Mouse (Mus musculus) hindbrain, embryonic 11.5 days (tissue): Measurements from ENCODE around the gene Gm11757. TPM values are rescaled to one million over a fixed set of nuclear protein-coding genes. Genes with fewer than 3 reads are reported as not detected.
"Not testable (repeated sequence)": the region's sequence is repeated elsewhere in the genome, so short reads cannot be mapped to it uniquely, and the experiment has no call there.

Experiments used
- ATAC-seq: fragments of 200-750 bp; cut with Nextera tagmentation; 2 replicates; pipeline ENCODE4 v1.8.0; 2017; ENCODE audit warnings: mild to moderate bottlenecking, moderate TSS enrichment, moderate library complexity; ENCODE audit not compliant: low FRiP score
- DNase-seq: peaks from one replicate; pipeline ENCODE4 v3.0.0-alpha.2; 2015; ENCODE audit warnings: low spot score
- H3K27ac ChIP-seq: fragments of 300-500 bp; sonication (generic); 2 replicates; pipeline ENCODE4 v1.5.1; 2014; ENCODE audit warnings: mild to moderate bottlenecking, low read depth, low read length
- H3K27me3 ChIP-seq: fragments of 300-500 bp; sonication (generic); 2 replicates; pipeline ENCODE4 v1.6.1; 2014; ENCODE audit warnings: mild to moderate bottlenecking, low read length, moderate library complexity, mixed read lengths; ENCODE audit not compliant: control insufficient read depth, insufficient read depth
- H3K36me3 ChIP-seq: fragments of 300-500 bp; sonication (generic); 2 replicates; pipeline ENCODE4 v1.6.1; 2014; ENCODE audit warnings: mild to moderate bottlenecking, low read length, moderate library complexity, mixed read lengths; ENCODE audit not compliant: control insufficient read depth, insufficient read depth
- H3K4me1 ChIP-seq: fragments of 300-500 bp; sonication (generic); replicated peaks from 2 replicates; pipeline ENCODE4 v1.6.1; 2014; ENCODE audit warnings: low read length, mixed read lengths; ENCODE audit not compliant: control insufficient read depth, insufficient read depth
- H3K4me2 ChIP-seq: fragments of 300-500 bp; sonication (generic); replicated peaks from 2 replicates; pipeline ENCODE4 v1.6.1; 2014; ENCODE audit warnings: mild to moderate bottlenecking, low read depth, low read length
- H3K4me3 ChIP-seq: fragments of 300-500 bp; sonication (generic); 2 replicates; pipeline ENCODE4 v1.5.1; 2014; ENCODE audit warnings: low read depth, low read length
- H3K9ac ChIP-seq: fragments of 300-500 bp; sonication (generic); 2 replicates; pipeline ENCODE4 v1.6.1; 2014; ENCODE audit warnings: low read depth, low read length
- H3K9me3 ChIP-seq: fragments of 300-500 bp; sonication (generic); 2 replicates; pipeline ENCODE4 v1.6.1; 2016; ENCODE audit warnings: low read length; ENCODE audit not compliant: control insufficient read depth
- WGBS: fragments of 180-500 bp; shearing (Covaris S2); extraction: QIAGEN DNeasy Blood & Tissue Kit; methylation state at CpG from one replicate; pipeline ENCODE4 v1.1.7; 2014; 5-methylcytosine and 5-hydroxymethylcytosine counted together
- polyA plus RNA-seq: library from polyadenylated mRNA; unstranded; fragments of >200 nt; fragmentation: Nextera tagmentation; extraction: Ambion mirVana; gene quantifications from 2 replicates; pipeline ENCODE4 v1.2.1, GENCODE M21; 2014

The Gm11757 gene
- polyA plus RNA-seq = not detected in 2 replicates

GRCm38 (mm10) chr4:73891012-73891411, at the start of gene Gm11757:
TSS of gene Gm11757 (minus strand) at chr4:73891112.
- WGBS = no CpG with 5 or more reads among the region's 4 CpGs

DNA sequence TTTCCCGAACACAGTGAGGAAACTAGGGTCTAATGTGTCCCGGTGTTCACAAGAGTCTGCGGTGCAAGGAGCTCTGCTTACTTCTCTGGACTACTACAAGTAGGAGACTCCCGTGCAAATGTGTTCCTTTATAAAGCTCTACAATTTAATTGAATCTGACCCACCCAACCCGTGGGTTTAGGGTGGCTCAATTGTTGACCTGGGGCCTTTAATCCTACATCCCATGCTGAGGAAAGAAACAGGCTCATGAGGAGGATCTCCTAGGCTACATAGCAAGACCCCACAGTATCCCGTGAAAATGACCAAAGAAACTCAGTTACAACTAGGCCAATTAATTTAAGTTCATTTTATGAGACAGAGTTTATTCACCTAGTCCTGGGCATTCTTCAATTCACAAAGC, 29.7 kb upstream of the Gm11757 start, which contains the start of gene Gm11756:
TSS of gene Gm11756 (minus strand) at position 101 of the 400 bp plus-strand sequence.
- WGBS = 88% methylated on average over 6 of the region's 6 CpGs
- not testable (repeated sequence) for H3K9me3 ChIP-seq

More at GRCm38 (mm10) chr4:73891012-73891411, at the start of gene Gm11757:
- H3K27me3 ChIP-seq, H3K9ac ChIP-seq, H3K4me2 ChIP-seq, H3K4me1 ChIP-seq, H3K9me3 ChIP-seq, H3K36me3 ChIP-seq, H3K27ac ChIP-seq, H3K4me3 ChIP-seq, ATAC-seq, DNase-seq: not testable (repeated sequence)

GRCm38 (mm10) chr4:73905853-73906252, 14.9 kb upstream of the Gm11757 start, which contains the start of gene Gm13871:
TSS of gene Gm13871 (minus strand) at chr4:73905953.
- H3K9me3 ChIP-seq, H3K36me3 ChIP-seq, H3K27ac ChIP-seq, H3K4me1 ChIP-seq, H3K4me2 ChIP-seq, H3K27me3 ChIP-seq, H3K9ac ChIP-seq, DNase-seq, ATAC-seq, H3K4me3 ChIP-seq: not testable (repeated sequence)
- WGBS = no CpG with 5 or more reads among the region's 4 CpGs

More for the DNA sequence above, 29.7 kb upstream of the Gm11757 start, which contains the start of gene Gm11756:
- not testable (repeated sequence) for ATAC-seq, H3K4me2 ChIP-seq, H3K36me3 ChIP-seq, H3K27me3 ChIP-seq, H3K9ac ChIP-seq, H3K4me1 ChIP-seq, H3K27ac ChIP-seq, H3K4me3 ChIP-seq, DNase-seq

DNA sequence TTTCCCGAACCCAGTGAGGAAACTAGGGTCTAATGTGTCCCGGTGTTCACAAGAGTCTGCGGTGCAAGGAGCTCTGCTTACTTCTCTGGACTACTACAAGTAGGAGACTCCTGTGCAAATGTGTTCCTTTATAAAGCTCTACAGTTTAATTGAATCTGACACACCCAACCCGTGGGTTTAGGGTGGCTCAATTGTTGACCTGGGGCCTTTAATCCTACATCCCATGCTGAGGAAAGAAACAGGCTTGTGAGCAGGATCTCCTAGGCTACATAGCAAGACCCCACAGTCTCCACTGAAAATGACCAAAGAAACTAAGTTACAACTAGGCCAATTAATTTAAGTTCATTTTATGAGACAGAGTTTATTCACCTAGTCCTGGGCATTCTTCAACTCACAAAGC, 14.7 kb downstream of the Gm11757 start, which contains the start of gene Gm11758:
TSS of gene Gm11758 (minus strand) at position 101 of the 400 bp plus-strand sequence.
- not testable (repeated sequence) for H3K9ac ChIP-seq, H3K4me1 ChIP-seq, H3K4me3 ChIP-seq, H3K36me3 ChIP-seq, H3K27me3 ChIP-seq, H3K27ac ChIP-seq, H3K4me2 ChIP-seq, DNase-seq, ATAC-seq, H3K9me3 ChIP-seq
- no CpG with 5 or more reads among the region's 4 CpGs for WGBS

Other genes starting within 250 kb of the Gm11757 start
- gene Gm11239, start 222.8 kb downstream of the Gm11757 start, polyA plus RNA-seq = not detected in 2 replicates
- gene Gm428, start 207.6 kb downstream of the Gm11757 start, polyA plus RNA-seq = not detected in 2 replicates
- 0.59 and 0.78 TPM in 2 replicates for gene Rasef, start 100.1 kb downstream of the Gm11757 start, polyA plus RNA-seq
- not detected in 2 replicates for gene Gm11758, start 14.8 kb downstream of the Gm11757 start, polyA plus RNA-seq
- gene Gm13871, start 14.8 kb upstream of the Gm11757 start, polyA plus RNA-seq = not detected in 2 replicates
- gene Gm11756, start 29.6 kb upstream of the Gm11757 start, polyA plus RNA-seq = 0.11 TPM in 1 of 2 replicates, not detected in the other
- 1.1 TPM in 1 of 2 replicates, not detected in the other for gene 2310002L09Rik, start 59.7 kb upstream of the Gm11757 start, polyA plus RNA-seq
- gene Frmd3, start 122.3 kb upstream of the Gm11757 start, polyA plus RNA-seq = 3.9 and 4.4 TPM in 2 replicates